Mouse (Mus musculus) cortical plate, adult 2 months (tissue): ENCODE results near the gene Kdm1a.

Experiments
- CTCF ChIP-seq: fragments of 200-500 bp; IDR thresholded peaks from 2 replicates; pipeline ENCODE4 v1.5.1; 2011; ENCODE audit warnings: mild to moderate bottlenecking, control low read depth, low read length; ENCODE audit not compliant: insufficient read depth; ENCODE audit errors: extremely low read depth
- POLR2A ChIP-seq: fragments of 200-500 bp; IDR thresholded peaks from 2 replicates; pipeline ENCODE4 v1.6.1; 2011; ENCODE audit warnings: mild to moderate bottlenecking, low read length, control low read depth; ENCODE audit not compliant: insufficient read depth; ENCODE audit errors: extremely low read depth

GRCm38 (mm10) chr4:136562755-136563154 lies 39.8 kb downstream of the Kdm1a start:
- TF ChIP-seq CTCF (no peak), POLR2A (no peak)
